Mouse (Mus musculus) heart, adult 8-10 months (tissue): ENCODE measurements around the gene Sh3bp2. TPM values are rescaled to one million over a fixed set of nuclear protein-coding genes. Genes with fewer than 3 reads are reported as not detected.

Source experiments
- microRNA-seq: library from miRNA; unstranded; fragments of <30 nt; microRNA quantifications from one replicate; pipeline ENCODE4 v1.2.0, GENCODE M21; 2022
- total RNA-seq, 4 experiments: library from RNA; stranded (reverse); gene quantifications; 2 replicates each; pipeline ENCODE4 v1.2.4; 2022

Gene Sh3bp2
- total RNA-seq, 4 experiments from 2014 or later, result 1.3 to 3.6 (median 1.8) TPM

Small RNA genes within 50 kb of the gene (microRNA-seq; reads per million reads assigned to microRNA genes)
- gene Mir7036b, result 1.4 reads per million

Other genes starting within 250 kb of the Sh3bp2 start
- gene Zfyve28, start 237.4 kb upstream of the Sh3bp2 start, total RNA-seq, result 1 to 10 TPM in 2 of 4 experiments, under 1 TPM in 2; 0.57 to 1.1 (median 1.0) TPM
- not detected for gene Cfap99, start 237.2 kb upstream of the Sh3bp2 start, total RNA-seq
- 10 to 100 TPM; 25.3 to 35.7 (median 30.4) TPM for gene Rnf4, start 189.5 kb upstream of the Sh3bp2 start, total RNA-seq
- gene Fam193a, start 155.9 kb upstream of the Sh3bp2 start, total RNA-seq, result 10 to 100 TPM; 21.1 to 26.8 (median 23.3) TPM
- 1 to 10 TPM; 6.6 to 8.4 (median 7.7) TPM for gene Tnip2, start 11.8 kb upstream of the Sh3bp2 start, total RNA-seq
- gene Add1, start 47.8 kb downstream of the Sh3bp2 start, total RNA-seq, result 100 to 1,000 TPM; 124 to 154 (median 134) TPM
- gene Mfsd10, start 111.4 kb downstream of the Sh3bp2 start, total RNA-seq, result 10 to 100 TPM in 3 of 4 experiments, 1 to 10 TPM in 1; 8.9 to 15.3 (median 11.0) TPM
- 10 to 100 TPM; 12.0 to 14.6 (median 12.8) TPM for gene Nop14, start 134.3 kb downstream of the Sh3bp2 start, total RNA-seq
- 1 to 10 TPM in 1 of 4 experiments, under 1 TPM in 3; 0.57 to 1.8 (median 0.69) TPM for gene Grk4, start 134.5 kb downstream of the Sh3bp2 start, total RNA-seq
- 10 to 100 TPM; 12.1 to 13.2 (median 12.4) TPM for gene Htt, start 235.9 kb downstream of the Sh3bp2 start, total RNA-seq